Mouse (Mus musculus) CH12.LX (cell line): ENCODE data around the gene Cadm1. TPM values are rescaled to one million over a fixed set of nuclear protein-coding genes. Genes with fewer than 3 reads are reported as not detected.

Experiments
- DNase-seq: peaks from one replicate; pipeline ENCODE4 v3.0.0-alpha.2; 2013; ENCODE audit errors: extremely low read depth
- H3K27ac ChIP-seq: 2 replicates; pipeline ENCODE4 v1.5.1; 2012; ENCODE audit warnings: low read depth, mild to moderate bottlenecking, control low read depth, moderate library complexity; ENCODE audit not compliant: insufficient read depth
- H3K27me3 ChIP-seq: replicated peaks from 2 replicates; pipeline ENCODE3; 2012; ENCODE audit warnings: inconsistent platforms
- H3K36me3 ChIP-seq, 2 experiments: replicated peaks in 1 of 2; 2 replicates each; pipeline versions ENCODE3 to v1.6.1; 2012; ENCODE audit warnings: inconsistent platforms in 1 of 2, low read length in 1 of 2, mild to moderate bottlenecking in 1 of 2, mixed read lengths in 1 of 2, moderate library complexity in 1 of 2; ENCODE audit not compliant: control insufficient read depth in 1 of 2, insufficient read depth in 1 of 2
- H3K4me1 ChIP-seq, 2 experiments: 2 replicates each; pipeline ENCODE4 v1.6.1; 2012; ENCODE audit warnings: inconsistent platforms in 1 of 2, moderate library complexity in 1 of 2; ENCODE audit not compliant: insufficient read depth in 2 of 2, control insufficient read depth in 1 of 2
- H3K4me2 ChIP-seq: 2 replicates; pipeline ENCODE4 v1.6.1; 2012; ENCODE audit warnings: low read depth, mild to moderate bottlenecking, control low read depth; ENCODE audit not compliant: poor library complexity, insufficient read depth, severe bottlenecking
- H3K4me3 ChIP-seq, 3 experiments: fragments of 150-350 bp in 1 of 3; sonication (generic) in 1 of 3; replicated peaks in 1 of 3; 2 replicates each; pipeline versions ENCODE3 to v1.5.1; 2011 to 2012; ENCODE audit warnings: low read depth in 2 of 3, low read length in 2 of 3, mild to moderate bottlenecking in 2 of 3, moderate library complexity in 2 of 3, control low read depth in 1 of 3, improper control_type of control experiment in 1 of 3, inconsistent platforms in 1 of 3, mixed read lengths in 1 of 3; ENCODE audit not compliant: poor library complexity in 1 of 3
- H3K79me2 ChIP-seq: replicated peaks from 2 replicates; pipeline ENCODE4 v1.6.1; 2012; ENCODE audit warnings: mild to moderate bottlenecking, moderate library complexity; ENCODE audit not compliant: control insufficient read depth, poor library complexity, insufficient read depth, severe bottlenecking; ENCODE audit errors: extremely low read depth
- H3K9ac ChIP-seq: 2 replicates; pipeline ENCODE4 v1.6.1; 2012; ENCODE audit warnings: low read depth, mild to moderate bottlenecking, control low read depth, moderate library complexity; ENCODE audit not compliant: insufficient read depth
- H3K9me3 ChIP-seq: replicated peaks from 2 replicates; pipeline ENCODE3; 2012; ENCODE audit warnings: low read length, inconsistent platforms, mixed read lengths
- BHLHE40 ChIP-seq: IDR thresholded peaks from 2 replicates; pipeline ENCODE4 v1.6.1; 2011; ENCODE audit warnings: mild to moderate bottlenecking, low read depth, low read length, improper control_type of control experiment
- CTCF ChIP-seq, 2 experiments: IDR thresholded peaks in 1 of 2; conservative IDR thresholded peaks in 1 of 2; 2 replicates each; pipeline ENCODE4 v1.5.1; 2011 to 2012; ENCODE audit warnings: low read depth in 2 of 2, low read length in 2 of 2, improper control_type of control experiment in 1 of 2, inconsistent platforms in 1 of 2, mild to moderate bottlenecking in 1 of 2, moderate library complexity in 1 of 2
- ELF1 ChIP-seq: IDR thresholded peaks from 2 replicates; pipeline ENCODE4 v1.6.1; 2014; ENCODE audit warnings: low read depth, mild to moderate bottlenecking, inconsistent platforms, low read length, improper control_type of control experiment
- ETS1 ChIP-seq: conservative IDR thresholded peaks from 2 replicates; pipeline ENCODE4 v1.6.1; 2012; ENCODE audit warnings: low read depth, mild to moderate bottlenecking, inconsistent platforms, low read length, improper control_type of control experiment, moderate library complexity
- IRF4 ChIP-seq: IDR thresholded peaks from 2 replicates; pipeline ENCODE4 v1.6.1; 2014; ENCODE audit warnings: low read depth, mild to moderate bottlenecking, inconsistent platforms, low read length, improper control_type of control experiment
- JUN ChIP-seq: IDR thresholded peaks from 2 replicates; pipeline ENCODE4 v1.6.1; 2011; ENCODE audit warnings: low read depth, mild to moderate bottlenecking, low read length, improper control_type of control experiment, moderate library complexity; ENCODE audit not compliant: insufficient read depth
- KAT2A ChIP-seq: IDR thresholded peaks from 2 replicates; pipeline ENCODE4 v1.6.1; 2012; ENCODE audit warnings: low read length, improper control_type of control experiment, inconsistent platforms; ENCODE audit not compliant: insufficient replicate concordance
- MAZ ChIP-seq: IDR thresholded peaks from 2 replicates; pipeline ENCODE4 v1.6.1; 2012; ENCODE audit warnings: low read depth, mild to moderate bottlenecking, inconsistent platforms, low read length, improper control_type of control experiment, moderate library complexity
- MEF2A ChIP-seq: IDR thresholded peaks from 2 replicates; pipeline ENCODE4 v1.6.1; 2014; ENCODE audit warnings: low read depth, mild to moderate bottlenecking, inconsistent platforms, low read length, improper control_type of control experiment, borderline replicate concordance
- MXI1 ChIP-seq: IDR thresholded peaks from 2 replicates; pipeline ENCODE4 v1.6.1; 2011; ENCODE audit warnings: mild to moderate bottlenecking, low read depth, low read length, improper control_type of control experiment
- MYC ChIP-seq: IDR thresholded peaks from 2 replicates; pipeline ENCODE4 v1.6.1; 2011; ENCODE audit warnings: low read depth, mild to moderate bottlenecking, improper control_type of control experiment, low read length
- NELFE ChIP-seq: IDR thresholded peaks from 2 replicates; pipeline ENCODE4 v1.6.1; 2011; ENCODE audit warnings: low read depth, low read length, improper control_type of control experiment
- PAX5 ChIP-seq: IDR thresholded peaks from 2 replicates; pipeline ENCODE4 v1.6.1; 2012; ENCODE audit warnings: low read length, inconsistent platforms, mixed read lengths
- RAD21 ChIP-seq: IDR thresholded peaks from 2 replicates; pipeline ENCODE4 v1.6.1; 2011; ENCODE audit warnings: low read depth, mild to moderate bottlenecking, low read length, improper control_type of control experiment, moderate library complexity
- SIN3A ChIP-seq: IDR thresholded peaks from 2 replicates; pipeline ENCODE4 v1.6.1; 2012; ENCODE audit warnings: low read length, improper control_type of control experiment, inconsistent platforms
- TBP ChIP-seq: conservative IDR thresholded peaks from 2 replicates; pipeline ENCODE4 v1.6.1; 2011; ENCODE audit warnings: low read depth, low read length, improper control_type of control experiment
- ZKSCAN1 ChIP-seq: IDR thresholded peaks from 2 replicates; pipeline ENCODE4 v1.6.1; 2012; ENCODE audit warnings: low read depth, inconsistent platforms, low read length, improper control_type of control experiment, borderline replicate concordance
- dilution Hi-C: fragments of 300-500 bp; cut with MboI; formaldehyde crosslinking; loops from 2 replicates; pipeline ENCODE4 v1.14.3; 2020; ENCODE audit warnings: low sequenced_read_pairs; ENCODE audit not compliant: extremely low pct_unique_long_range_greater_than_20kb, extremely low pct_ligation_motif_present
- in situ Hi-C: fragments of 300-500 bp; cut with MboI; formaldehyde crosslinking; loops from 3 replicates; pipeline ENCODE4 v1.14.3; 2019; ENCODE audit warnings: low sequenced_read_pairs, low pct_ligation_motif_present, low pct_unique_long_range_greater_than_20kb, mixed read lengths
- polyA plus RNA-seq: library from polyadenylated mRNA; unstranded; fragments of >175 nt; gene quantifications from 2 replicates; pipeline ENCODE4 v1.2.1, GENCODE M21; 2012; ENCODE audit warnings: low read depth; ENCODE audit not compliant: insufficient read length
- total RNA-seq, 2 experiments: library from RNA; depleted of rRNA; stranded (reverse); fragments of 300-350 nt in 1 of 2; fragments of >200 nt in 1 of 2; gene quantifications; 2 replicates each; pipeline ENCODE4 v1.2.3; 2012 to 2014

Cadm1 gene
- total and polyA plus RNA-seq, 3 experiments, result not detected

GRCm38 (mm10) chr9:47687604-47688003 is 157.6 kb downstream of the Cadm1 start:
- Histone ChIP-seq H3K4me2 (no peak overlapping the region), H3K36me3 (no peaks in the 10 kb centered on the region), H3K9ac (no peak overlapping the region), H3K4me1 (no peaks in the 10 kb centered on the region), H3K27me3 (no peaks in the 10 kb centered on the region), H3K27ac (no peak overlapping the region), H3K79me2 (no peaks in the 10 kb centered on the region), H3K4me3 (no peak overlapping the region), H3K9me3 (peaks cover 34% of the 10 kb centered on the region)
- dilution Hi-C loops, result no loop called here
- in situ Hi-C loops, result no loop called here
- TF ChIP-seq KAT2A (no peak), NELFE (no peak)
- DNase-seq, result no peak

DNA sequence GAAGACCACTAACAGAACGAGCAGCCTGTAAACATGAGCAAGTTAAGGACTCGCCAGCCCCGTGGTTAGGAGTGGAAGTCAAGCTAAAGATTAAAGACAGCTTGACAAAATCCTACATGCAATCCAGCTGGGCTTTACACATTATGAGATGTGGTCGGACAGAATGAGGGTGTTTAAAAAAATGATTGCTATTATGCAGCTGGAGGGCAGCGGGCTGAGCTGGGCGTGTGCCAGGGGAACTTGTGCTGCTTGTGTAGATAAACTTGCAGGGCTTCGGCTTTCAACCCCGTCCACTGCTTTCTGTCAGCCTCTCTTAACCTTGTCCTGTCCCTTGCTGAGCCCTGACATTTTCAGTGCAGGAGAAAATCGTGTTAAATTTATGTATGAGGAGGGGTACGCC is 158.3 kb downstream of the Cadm1 start:
- DNase-seq, result no peak
- no peak for TF ChIP-seq RAD21
- no peak for TF ChIP-seq JUN
- TF ChIP-seq KAT2A, result no peak
- no peak for TF ChIP-seq CTCF (conservative IDR thresholded peaks at IDR 0.05 in 1 of 2, IDR thresholded peaks at IDR 0.05 in 1 of 2; ENCODE audit: low read depth in 2 of 2, low read length in 2 of 2)
- no peak for TF ChIP-seq TBP
- TF ChIP-seq MYC, result no peak
- no peak for TF ChIP-seq SIN3A
- TF ChIP-seq BHLHE40, result no peak
- TF ChIP-seq MEF2A, result no peak
- Histone ChIP-seq H3K9me3 (peaks cover 34% of the 10 kb centered on the region), H3K27me3 (no peaks in the 10 kb centered on the region), H3K4me1 (no peaks in the 10 kb centered on the region), H3K4me2 (no peak overlapping the region), H3K36me3 (no peaks in the 10 kb centered on the region), H3K9ac (no peak overlapping the region), H3K79me2 (no peaks in the 10 kb centered on the region), H3K27ac (no peak overlapping the region), H3K4me3 (no peak overlapping the region)
- dilution Hi-C loops, result no loop called here
- in situ Hi-C loops, result no loop called here

DNA sequence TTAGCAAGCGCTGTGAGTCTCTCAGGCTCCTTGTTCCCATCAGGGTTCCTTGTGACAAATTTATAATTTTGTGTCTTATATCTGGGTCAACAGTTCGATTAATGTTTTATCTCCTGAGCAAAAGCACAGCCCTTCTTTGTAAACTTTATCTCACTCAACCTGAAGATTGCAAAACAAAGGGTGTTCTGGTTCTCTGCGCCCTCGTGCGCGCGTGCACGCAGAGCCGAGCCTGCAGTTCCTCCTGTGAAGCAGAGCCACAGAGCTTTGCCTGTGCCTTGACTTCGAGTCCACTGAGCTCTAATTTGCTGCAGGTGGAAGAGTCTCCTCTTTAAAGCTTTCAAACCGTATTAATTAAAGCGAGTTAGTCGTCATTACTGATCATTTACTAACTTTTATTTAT is 162.9 kb downstream of the Cadm1 start:
- Histone ChIP-seq H3K4me1 (no peaks in the 10 kb centered on the region), H3K9ac (no peak overlapping the region), H3K36me3 (no peaks in the 10 kb centered on the region), H3K27me3 (no peaks in the 10 kb centered on the region), H3K9me3 (peaks cover 34% of the 10 kb centered on the region), H3K4me2 (no peak overlapping the region), H3K79me2 (no peaks in the 10 kb centered on the region), H3K4me3 (no peak overlapping the region), H3K27ac (no peak overlapping the region)
- TF ChIP-seq IRF4 (no peak), MXI1 (no peak), TBP (no peak), MAZ (no peak), SIN3A (no peak), ETS1 (no peak), ZKSCAN1 (no peak), ELF1 (no peak), PAX5 (no peak)
- in situ Hi-C loops, result no loop called here
- DNase-seq, result no peak
- dilution Hi-C loops, result no loop called here
